ENCODE assay signal across 10 mouse cellular contexts in the genomic region with DNA sequence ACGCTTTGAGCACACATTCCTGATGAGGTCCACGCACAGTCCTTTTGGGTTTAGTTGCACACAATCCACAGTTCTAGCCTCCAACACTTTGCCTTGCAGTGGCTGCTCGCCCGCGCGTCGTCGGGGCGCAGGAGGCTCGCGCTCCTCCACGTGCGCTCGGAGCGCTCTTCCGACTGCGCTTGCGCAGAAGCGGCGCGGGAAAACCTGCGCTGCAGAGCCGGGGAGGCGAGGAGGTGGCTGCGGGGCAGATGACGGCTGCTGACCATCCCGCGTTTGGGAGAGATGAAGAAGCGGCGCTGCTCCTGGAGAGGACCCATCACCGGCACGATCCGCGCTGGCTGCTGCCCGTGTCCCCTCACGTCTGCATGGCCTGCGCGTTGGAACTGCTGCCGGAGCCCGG. TPM values are rescaled to one million over a fixed set of nuclear protein-coding genes. Genes with fewer than 3 reads are reported as not detected.
DNase-seq lines count a peak whose midpoint lies in the region; ATAC-seq and TF ChIP-seq lines count a peak whose summit lies in the region.
"Had no signal": no experiment of that assay in that cellular context is flagged by ENCODE, and none has a peak within 500 bp of the region (broad histone marks: within the 10 kb centered on the region; RNA-seq: fewer than 3 reads in every experiment).

A gene (plus strand): TSS at position 99 of the 400 bp plus-strand sequence.

- peaks cover 41% of the 10 kb centered on the region for H3K27me3 ChIP-seq in intestine, embryonic 14.5 days (replicated peaks; ENCODE audit: control insufficient read depth, insufficient read depth, low read length)
- peaks cover 53% of the 10 kb centered on the region for H3K27me3 ChIP-seq in intestine, postnatal 0 days (replicated peaks; ENCODE audit: control insufficient read depth, insufficient read depth, low read length)
- peaks cover 68% of the 10 kb centered on the region for H3K27me3 ChIP-seq in hindbrain, embryonic 10.5 days (ENCODE audit: insufficient read depth, poor library complexity, severe bottlenecking)
- peaks cover 17% of the 10 kb centered on the region for H3K27me3 ChIP-seq in midbrain, postnatal 0 days (ENCODE audit: insufficient read depth, low read length)

- no peak for TF ChIP-seq CTCF in intestine, postnatal 0 days (IDR thresholded peaks at IDR 0.05; ENCODE audit: low read depth)
- TF ChIP-seq CTCF in brain, embryonic 14.5 days (IDR thresholded peaks at IDR 0.05; ENCODE audit: borderline replicate concordance, extremely low read depth, insufficient read depth, insufficient read length) = no peak
- no peak for TF ChIP-seq CTCF in midbrain, postnatal 0 days (IDR thresholded peaks at IDR 0.05)
- TF ChIP-seq CTCF in left cerebral cortex, adult 2 months (IDR thresholded peaks at IDR 0.05) = no peak

- H3K4me3 ChIP-seq in intestine, embryonic 14.5 days (ENCODE audit: low read depth, low read length) = no peak within 1 kb of the TSS
- no peak within 1 kb of the TSS for H3K4me3 ChIP-seq in intestine, postnatal 0 days (ENCODE audit: low read depth, low read length)
- H3K4me3 ChIP-seq in hindbrain, embryonic 10.5 days = peak within 1 kb of the TSS; percentile 38
- peak within 1 kb of the TSS; percentile 26 for H3K4me3 ChIP-seq in midbrain, postnatal 0 days (ENCODE audit: low read depth, low read length)
- H3K4me3 ChIP-seq in left cerebral cortex, adult 2 months = no peak within 1 kb of the TSS
- H3K4me3 ChIP-seq: heart, adult 2 months had no signal

- 20% methylated on average over 40 of the region's 40 CpGs for WGBS in intestine, embryonic 14.5 days
- WGBS in intestine, postnatal 0 days = 20% methylated on average over 39 of the region's 40 CpGs
- 20% methylated on average over 40 of the region's 40 CpGs for whole genome bisulfite sequencing in hindbrain, embryonic 10.5 days
- 22% methylated on average over 40 of the region's 40 CpGs for WGBS in midbrain, postnatal 0 days

- no peak for TF ChIP-seq POLR2A in brain, embryonic 14.5 days (IDR thresholded peaks at IDR 0.05; ENCODE audit: borderline replicate concordance, extremely low read depth, insufficient read depth, insufficient read length, poor library complexity, severe bottlenecking)

- H3K9me3 ChIP-seq in intestine, embryonic 14.5 days (ENCODE audit: control insufficient read depth, low read length) = no peaks in the 10 kb centered on the region
- H3K9me3 ChIP-seq in intestine, postnatal 0 days (ENCODE audit: control insufficient read depth) = no peaks in the 10 kb centered on the region
- H3K9me3 ChIP-seq in hindbrain, embryonic 10.5 days = 0 out of 2 replicates have a peak, but pooled peaks cover 4% of the 10 kb centered on the region
- no peaks in the 10 kb centered on the region for H3K9me3 ChIP-seq in midbrain, postnatal 0 days (ENCODE audit: low read length)
- H3K9me3 ChIP-seq: G1E had no signal

- ATAC-seq in intestine, embryonic 14.5 days (replicated peaks; ENCODE audit: low FRiP score, low TSS enrichment, low read depth) = no peak
- ATAC-seq in intestine, postnatal 0 days = no peak
- ATAC-seq in midbrain, postnatal 0 days (ENCODE audit: low FRiP score) = no peak
- ATAC-seq in erythroid progenitor cell, adult 5-6 weeks (replicated peaks; ENCODE audit: low FRiP score, poor library complexity, severe bottlenecking) = no peak

- peak within 1 kb of the TSS; percentile 33; the same call in 1 of the 2 replicates for H3K4me2 ChIP-seq in intestine, embryonic 14.5 days (ENCODE audit: low read length)
- H3K4me2 ChIP-seq in intestine, postnatal 0 days (replicated peaks; ENCODE audit: low read depth) = no peak within 1 kb of the TSS
- H3K4me2 ChIP-seq in midbrain, postnatal 0 days (ENCODE audit: low read depth, low read length, poor library complexity, severe bottlenecking) = peak within 1 kb of the TSS; percentile 42

- no peak within 1 kb of the TSS for H3K9ac ChIP-seq in intestine, embryonic 14.5 days (ENCODE audit: low read length)
- H3K9ac ChIP-seq in intestine, postnatal 0 days (ENCODE audit: low read depth, low read length) = no peak within 1 kb of the TSS
- H3K9ac ChIP-seq in midbrain, postnatal 0 days (replicated peaks; ENCODE audit: low read length, poor library complexity, severe bottlenecking) = no peak within 1 kb of the TSS

- no peaks in the 10 kb centered on the region for H3K36me3 ChIP-seq in intestine, embryonic 14.5 days (ENCODE audit: control insufficient read depth, insufficient read depth, low read length)
- no peaks in the 10 kb centered on the region for H3K36me3 ChIP-seq in intestine, postnatal 0 days (ENCODE audit: control insufficient read depth, insufficient read depth)
- H3K36me3 ChIP-seq in hindbrain, embryonic 10.5 days = no peaks in the 10 kb centered on the region
- H3K36me3 ChIP-seq in midbrain, postnatal 0 days (ENCODE audit: insufficient read depth, low read length) = no peaks in the 10 kb centered on the region
- H3K36me3 ChIP-seq: G1E had no signal

- intact Hi-C loops in left cerebral cortex, adult 2 months (cut with DNase I) = loop anchor here (5.0 kb wide), 1 partner anchor 37 kb away; no protein-coding TSS in a partner anchor

- H3K27ac ChIP-seq in intestine, embryonic 14.5 days (ENCODE audit: low read depth) = no peak within 1 kb of the TSS
- H3K27ac ChIP-seq in intestine, postnatal 0 days (ENCODE audit: low read depth, low read length) = no peak within 1 kb of the TSS
- H3K27ac ChIP-seq in hindbrain, embryonic 10.5 days = no peak within 1 kb of the TSS
- H3K27ac ChIP-seq in midbrain, postnatal 0 days (ENCODE audit: low read depth, low read length) = no peak within 1 kb of the TSS
- H3K27ac ChIP-seq in left cerebral cortex, adult 2 months = no peak within 1 kb of the TSS
- H3K27ac ChIP-seq: heart, adult 2 months had no signal

- H3K4me1 ChIP-seq in intestine, embryonic 14.5 days (replicated peaks; ENCODE audit: control insufficient read depth, insufficient read depth, low read length) = no peaks in the 10 kb centered on the region
- H3K4me1 ChIP-seq in intestine, postnatal 0 days (replicated peaks; ENCODE audit: control insufficient read depth, insufficient read depth, low read length) = no peaks in the 10 kb centered on the region
- peaks cover 6% of the 10 kb centered on the region for H3K4me1 ChIP-seq in hindbrain, embryonic 10.5 days (replicated peaks)
- H3K4me1 ChIP-seq in midbrain, postnatal 0 days (ENCODE audit: insufficient read depth, low read length) = no peaks in the 10 kb centered on the region

- DNase-seq in intestine, embryonic 14.5 days (ENCODE audit: low spot score) = no peak
- peak; percentile 13 for DNase-seq in brain, embryonic 14.5 days (ENCODE audit: low read depth)
- no peak for DNase-seq in hindbrain, embryonic 10.5 days (ENCODE audit: low spot score)
- peak; percentile 4 for DNase-seq in midbrain, postnatal 0 days (ENCODE audit: low spot score)
- no peak for DNase-seq in right cerebral cortex, postnatal 25 days
- DNase-seq in left cerebral cortex, adult 2 months (ENCODE audit: extremely low spot score in 1 of 2, low spot score in 2 of 2) = no peak
- DNase-seq: heart, adult 2 months had no signal

RNA-seq across cellular contexts. Expression of the gene that starts here (rescaled TPM):
- not detected in 2 replicates for polyA plus RNA-seq in intestine, embryonic 14.5 days (2014; fragmentation: Nextera tagmentation; extraction: Ambion mirVana)
- not detected in 2 replicates for polyA plus RNA-seq in intestine, postnatal 0 days (2015; fragmentation: Nextera tagmentation; extraction: Ambion mirVana)
- 0.07 and 0.10 TPM in 2 replicates for polyA plus RNA-seq in brain, embryonic 14.5 days (2012; rRNA removed)
- polyA plus RNA-seq in hindbrain, embryonic 10.5 days (2016; fragmentation: Nextera tagmentation; extraction: Ambion mirVana) = 0.06 TPM in 1 of 2 replicates, not detected in the other
- not detected in 2 replicates for total RNA-seq in midbrain, postnatal 0 days (2014; rRNA removed)
- 0.12 and 0.16 TPM in 2 replicates for polyA plus RNA-seq in midbrain, postnatal 0 days (2015; fragmentation: Nextera tagmentation; extraction: Ambion mirVana)
- not detected in 2 replicates for total RNA-seq in erythroid progenitor cell, adult 5-6 weeks (2015; ENCODE audit: low replicate concordance)
- not detected in 2 replicates for total RNA-seq in erythroid progenitor cell, adult 5-6 weeks (2017; ENCODE audit: low replicate concordance)
- total RNA-seq in left cerebral cortex, adult 2 months (2021) = 1 to 10 TPM; 4.0 to 4.5 TPM
- total RNA-seq: heart, adult 2 months had no signal
- polyA plus RNA-seq: G1E; heart, adult 2 months had no signal

Comparison
In these comparisons a context has a peak if more than half of its experiments do, and no peak if none do; other contexts are left out.
1. Peak in DNase-seq in brain, embryonic 14.5 days; RNA of the gene not detected or under 1 TPM.
2. Peak in DNase-seq, H3K4me3 ChIP-seq and H3K4me2 ChIP-seq in midbrain, postnatal 0 days; RNA of the gene not detected or under 1 TPM.